ENCODE assay signal across 8 mouse cellular contexts in genomic region chr9:24695700-24696404, GRCm38 (mm10). TPM values are rescaled to one million over a fixed set of nuclear protein-coding genes. Genes with fewer than 3 reads are reported as not detected.
DNase-seq lines count a peak whose midpoint lies in the region; ATAC-seq and TF ChIP-seq lines count a peak whose summit lies in the region.

Gene Dpy19l2 (minus strand): TSS chr9:24696293.

- no peaks in the 10 kb centered on the region for H3K36me3 ChIP-seq in kidney, embryonic 15.5 days
- H3K36me3 ChIP-seq in midbrain, embryonic 11.5 days (ENCODE audit: control insufficient read depth, insufficient read depth, low read length), result no peaks in the 10 kb centered on the region

- peak; percentile 86 for ATAC-seq in kidney, embryonic 15.5 days (replicated peaks; ENCODE audit: low FRiP score)
- peak; percentile 33; the same call in 1 of the 2 replicates for ATAC-seq in granulocyte monocyte progenitor cell, adult 5-6 weeks (replicated peaks; ENCODE audit: poor library complexity, severe bottlenecking)
- peak; percentile 97 for ATAC-seq in midbrain, embryonic 11.5 days (ENCODE audit: low FRiP score)

- no peak for DNase-seq in kidney, postnatal 14 days
- peak; percentile 12 to 35 for DNase-seq in layer of hippocampus, postnatal 25 days (ENCODE audit: extremely low spot score in 1 of 2, low spot score in 1 of 2)
- peak; percentile 94 for DNase-seq in midbrain, embryonic 11.5 days (ENCODE audit: low spot score, missing footprints)
- peak; percentile 72 for DNase-seq in testis, postnatal 14 days (ENCODE audit: low spot score)
- no peak for DNase-seq in urinary bladder, postnatal 10 days (ENCODE audit: low spot score)

- no peak for TF ChIP-seq POLR2A in cortical plate, adult 2 months (IDR thresholded peaks at IDR 0.05; ENCODE audit: extremely low read depth, insufficient read depth, low read length)

- no peak for TF ChIP-seq CTCF in cortical plate, adult 2 months (IDR thresholded peaks at IDR 0.05; ENCODE audit: extremely low read depth, insufficient read depth, low read length)

- H3K27ac ChIP-seq in kidney, embryonic 15.5 days, result no peak within 1 kb of the TSS
- no peak within 1 kb of the TSS for H3K27ac ChIP-seq in cortical plate, adult 2 months (ENCODE audit: insufficient read depth, low read length)
- H3K27ac ChIP-seq in midbrain, embryonic 11.5 days (ENCODE audit: low read depth, low read length), result no peak within 1 kb of the TSS

- peak within 1 kb of the TSS; percentile 45 for H3K4me3 ChIP-seq in kidney, embryonic 15.5 days (replicated peaks)
- peak within 1 kb of the TSS; percentile 35 for H3K4me3 ChIP-seq in cortical plate, adult 2 months (ENCODE audit: insufficient read depth, low read length)
- H3K4me3 ChIP-seq in midbrain, embryonic 11.5 days (ENCODE audit: low read depth, low read length), result peak within 1 kb of the TSS; percentile 41

- under 1% methylated on average over 45 of the region's 45 CpGs for WGBS in kidney, embryonic 15.5 days
- WGBS in midbrain, embryonic 11.5 days, result under 1% methylated on average over 45 of the region's 45 CpGs

- peak within 1 kb of the TSS; percentile 26; the same call in 1 of the 2 replicates for H3K9ac ChIP-seq in kidney, embryonic 15.5 days
- H3K9ac ChIP-seq in midbrain, embryonic 11.5 days (ENCODE audit: low read length), result peak within 1 kb of the TSS; percentile 56

- H3K4me2 ChIP-seq in kidney, embryonic 15.5 days, result peak within 1 kb of the TSS; percentile 91
- peak within 1 kb of the TSS; percentile 88 for H3K4me2 ChIP-seq in midbrain, embryonic 11.5 days

- peaks cover 35% of the 10 kb centered on the region for H3K27me3 ChIP-seq in kidney, embryonic 15.5 days
- no peaks in the 10 kb centered on the region; the same call in 1 of the 2 replicates for H3K27me3 ChIP-seq in midbrain, embryonic 11.5 days (ENCODE audit: control insufficient read depth, insufficient read depth, low read length)

- peaks cover 12% of the 10 kb centered on the region for H3K4me1 ChIP-seq in kidney, embryonic 15.5 days
- no peaks in the 10 kb centered on the region for H3K4me1 ChIP-seq in cortical plate, adult 2 months (ENCODE audit: control insufficient read depth, insufficient read depth, low read length)
- H3K4me1 ChIP-seq in midbrain, embryonic 11.5 days (ENCODE audit: control insufficient read depth, insufficient read depth, low read length), result no peaks in the 10 kb centered on the region; the same call in 1 of the 2 replicates

- H3K9me3 ChIP-seq in kidney, embryonic 15.5 days (replicated peaks), result no peaks in the 10 kb centered on the region
- no peaks in the 10 kb centered on the region; the same call in 1 of the 2 replicates for H3K9me3 ChIP-seq in midbrain, embryonic 11.5 days (ENCODE audit: control insufficient read depth, low read length)

RNA-seq across cellular contexts. Expression of gene Dpy19l2, which starts in this region (rescaled TPM):
- not detected in 2 replicates for polyA plus RNA-seq in kidney, embryonic 15.5 days (2015; fragmentation: Nextera tagmentation; extraction: Ambion mirVana)
- polyA plus RNA-seq in cortical plate, adult 2 months (2012; rRNA removed), result 0.06 and 0.13 TPM in 2 replicates
- not detected in 2 replicates for total RNA-seq in granulocyte monocyte progenitor cell, adult 5-6 weeks (2014; fragmentation: Nextera tagmentation)
- not detected in 2 replicates for total RNA-seq in granulocyte monocyte progenitor cell, adult 5-6 weeks (2017)
- total RNA-seq in layer of hippocampus, postnatal 25 days (2021), result under 1 TPM; 0.30 to 0.54 TPM
- 0.07 and 0.14 TPM in 2 replicates for polyA plus RNA-seq in midbrain, embryonic 11.5 days (2014; fragmentation: Nextera tagmentation; extraction: Ambion mirVana)

Comparison
In these comparisons a context has a peak if more than half of its experiments do, and no peak if none do; other contexts are left out.
1. Peak in ATAC-seq, H3K4me3 ChIP-seq, H3K9ac ChIP-seq and H3K4me2 ChIP-seq in kidney, embryonic 15.5 days; RNA of the gene not detected or under 1 TPM.
2. Peak in ATAC-seq in granulocyte monocyte progenitor cell, adult 5-6 weeks; RNA of the gene not detected or under 1 TPM.
3. Peak in DNase-seq in layer of hippocampus, postnatal 25 days; RNA of the gene not detected or under 1 TPM.
4. Peak in DNase-seq, ATAC-seq, H3K4me3 ChIP-seq, H3K9ac ChIP-seq and H3K4me2 ChIP-seq in midbrain, embryonic 11.5 days; RNA of the gene not detected or under 1 TPM.
5. ATAC-seq: peak in every context shown above with its lines; median percentile 97 in midbrain, embryonic 11.5 days; 86 in kidney, embryonic 15.5 days; 33 in granulocyte monocyte progenitor cell, adult 5-6 weeks.